Mouse (Mus musculus) limb, embryonic 15.5 days (tissue): Measurements from ENCODE around the gene Pradc1. TPM values are rescaled to one million over a fixed set of nuclear protein-coding genes. Genes with fewer than 3 reads are reported as not detected.

Source experiments
- ATAC-seq: fragments of 200-750 bp; cut with Nextera tagmentation; 2 replicates; pipeline ENCODE4 v1.8.0; 2017; ENCODE audit warnings: low read depth, moderate TSS enrichment; ENCODE audit not compliant: insufficient number of reproducible peaks, low FRiP score, low TSS enrichment
- H3K27ac ChIP-seq: fragments of 300-500 bp; sonication (generic); 2 replicates; pipeline ENCODE4 v1.5.1; 2015; ENCODE audit warnings: moderate library complexity, mild to moderate bottlenecking, inconsistent platforms
- H3K27me3 ChIP-seq: fragments of 300-500 bp; sonication (generic); 2 replicates; pipeline ENCODE4 v1.6.1; 2015; ENCODE audit warnings: inconsistent platforms
- H3K36me3 ChIP-seq: fragments of 300-500 bp; sonication (generic); 2 replicates; pipeline ENCODE4 v1.6.1; 2015; ENCODE audit warnings: inconsistent platforms
- H3K4me1 ChIP-seq: fragments of 300-500 bp; sonication (generic); 2 replicates; pipeline ENCODE4 v1.6.1; 2015; ENCODE audit warnings: inconsistent platforms
- H3K4me2 ChIP-seq: fragments of 300-500 bp; sonication (generic); 2 replicates; pipeline ENCODE4 v1.6.1; 2015; ENCODE audit warnings: mild to moderate bottlenecking, inconsistent platforms
- H3K4me3 ChIP-seq: fragments of 300-500 bp; sonication (generic); 2 replicates; pipeline ENCODE4 v1.5.1; 2015; ENCODE audit warnings: mild to moderate bottlenecking, inconsistent platforms
- H3K9ac ChIP-seq: fragments of 300-500 bp; sonication (generic); 2 replicates; pipeline ENCODE4 v1.6.1; 2015; ENCODE audit warnings: inconsistent platforms
- H3K9me3 ChIP-seq: fragments of 300-500 bp; sonication (generic); 2 replicates; pipeline ENCODE4 v1.6.1; 2016; ENCODE audit warnings: inconsistent platforms
- WGBS: fragments of 180-500 bp; shearing (Covaris S2); methylation state at CpG from one replicate; pipeline ENCODE4 v1.1.7; 2015; 5-methylcytosine and 5-hydroxymethylcytosine counted together
- polyA plus RNA-seq: library from polyadenylated mRNA; unstranded; fragments of >200 nt; fragmentation: Nextera tagmentation; extraction: Ambion mirVana; gene quantifications from 2 replicates; pipeline ENCODE4 v1.2.1, GENCODE M21; 2015

Gene Pradc1
- 37.2 and 38.3 TPM in 2 replicates for polyA plus RNA-seq

- H3K4me2 ChIP-seq = peak within 1 kb of the TSS; percentile 96
- H3K27me3 ChIP-seq = no peaks in the 10 kb centered on the region
- peak within 1 kb of the TSS; percentile 93 for H3K27ac ChIP-seq
- peaks cover 39% of the 10 kb centered on the region for H3K4me1 ChIP-seq
- peak; percentile 89 for ATAC-seq
- under 1% methylated on average over 54 of the region's 54 CpGs for WGBS
- H3K4me3 ChIP-seq = peak within 1 kb of the TSS; percentile 81
- no peaks in the 10 kb centered on the region for H3K9me3 ChIP-seq
- peak within 1 kb of the TSS; percentile 78 for H3K9ac ChIP-seq
- H3K36me3 ChIP-seq = peaks cover 8% of the 10 kb centered on the region
Observed at GRCm38 (mm10) chr6:85451664-85452410, at the start of gene Pradc1. Gene Pradc1, minus strand, starts transcription at chr6:85451970.

- H3K9me3 ChIP-seq = no peaks in the 10 kb centered on the region
- ATAC-seq = no peak
- peaks cover 39% of the 10 kb centered on the region for H3K27me3 ChIP-seq
- H3K9ac ChIP-seq = no peak overlapping the region
- no peak overlapping the region for H3K4me3 ChIP-seq
- H3K27ac ChIP-seq = no peak overlapping the region
- WGBS = 51% methylated on average over 1 of the region's 1 CpGs
- no peak overlapping the region for H3K4me2 ChIP-seq
- peaks cover 17% of the 10 kb centered on the region for H3K4me1 ChIP-seq
- no peaks in the 10 kb centered on the region for H3K36me3 ChIP-seq
Observed at GRCm38 (mm10) chr6:85500416-85500815, 48.6 kb upstream of the Pradc1 start.

GRCm38 (mm10) chr6:85498147-85498546 lies 46.4 kb upstream of the Pradc1 start:
- H3K9me3 ChIP-seq = no peaks in the 10 kb centered on the region; the same call in 1 of the 2 replicates
- H3K4me2 ChIP-seq = no peak overlapping the region
- H3K9ac ChIP-seq = no peak overlapping the region
- H3K4me1 ChIP-seq = peaks cover 16% of the 10 kb centered on the region
- no peaks in the 10 kb centered on the region for H3K36me3 ChIP-seq
- no peak overlapping the region for H3K4me3 ChIP-seq
- 62% methylated on average over 9 of the region's 9 CpGs for WGBS
- peaks cover 16% of the 10 kb centered on the region for H3K27me3 ChIP-seq
- no peak for ATAC-seq
- no peak overlapping the region for H3K27ac ChIP-seq

- no peaks in the 10 kb centered on the region for H3K36me3 ChIP-seq
- no peak overlapping the region for H3K4me2 ChIP-seq
- no peaks in the 10 kb centered on the region; the same call in 1 of the 2 replicates for H3K9me3 ChIP-seq
- no peak overlapping the region for H3K27ac ChIP-seq
- peaks cover 5% of the 10 kb centered on the region; the same call in 1 of the 2 replicates for H3K27me3 ChIP-seq
- H3K9ac ChIP-seq = no peak overlapping the region
- ATAC-seq = no peak
- H3K4me1 ChIP-seq = peaks cover 4% of the 10 kb centered on the region
- H3K4me3 ChIP-seq = no peak overlapping the region
Observed at GRCm38 (mm10) chr6:85496976-85497375, 45.2 kb upstream of the Pradc1 start.

- H3K27ac ChIP-seq = no peak overlapping the region
- H3K9ac ChIP-seq = no peak overlapping the region
- 0 out of 2 replicates have a peak, but pooled peaks cover 2% of the 10 kb centered on the region for H3K4me1 ChIP-seq
- no peaks in the 10 kb centered on the region; the same call in 1 of the 2 replicates for H3K9me3 ChIP-seq
- 24% methylated on average over 3 of the region's 3 CpGs for WGBS
- no peaks in the 10 kb centered on the region for H3K36me3 ChIP-seq
- ATAC-seq = no peak
- H3K4me3 ChIP-seq = no peak overlapping the region
- H3K27me3 ChIP-seq = peaks cover 16% of the 10 kb centered on the region
- no peak overlapping the region for H3K4me2 ChIP-seq
Observed at GRCm38 (mm10) chr6:85491606-85492005, 39.8 kb upstream of the Pradc1 start.

GRCm38 (mm10) chr6:85490252-85490651 lies 38.5 kb upstream of the Pradc1 start:
- no peak overlapping the region for H3K27ac ChIP-seq
- H3K36me3 ChIP-seq = no peaks in the 10 kb centered on the region
- H3K4me2 ChIP-seq = no peak overlapping the region
- WGBS = 79% methylated on average over 4 of the region's 4 CpGs
- H3K4me1 ChIP-seq = 0 out of 2 replicates have a peak, but pooled peaks cover 2% of the 10 kb centered on the region
- no peaks in the 10 kb centered on the region; the same call in 1 of the 2 replicates for H3K9me3 ChIP-seq
- no peak overlapping the region for H3K4me3 ChIP-seq
- no peak for ATAC-seq
- H3K27me3 ChIP-seq = peaks cover 30% of the 10 kb centered on the region
- no peak overlapping the region for H3K9ac ChIP-seq

GRCm38 (mm10) chr6:85489717-85490116 lies 37.9 kb upstream of the Pradc1 start:
- Histone ChIP-seq H3K27ac (no peak overlapping the region), H3K9me3 (no peaks in the 10 kb centered on the region; the same call in 1 of the 2 replicates), H3K4me3 (no peak overlapping the region), H3K27me3 (peaks cover 35% of the 10 kb centered on the region), H3K36me3 (no peaks in the 10 kb centered on the region), H3K4me1 (peaks cover 4% of the 10 kb centered on the region), H3K9ac (no peak overlapping the region), H3K4me2 (no peak overlapping the region)
- WGBS = 72% methylated on average over 3 of the region's 3 CpGs
- ATAC-seq = no peak

- peaks cover 47% of the 10 kb centered on the region for H3K27me3 ChIP-seq
- no peak overlapping the region for H3K27ac ChIP-seq
- 81% methylated on average over 4 of the region's 4 CpGs for WGBS
- no peak overlapping the region for H3K9ac ChIP-seq
- no peak overlapping the region for H3K4me3 ChIP-seq
- no peak overlapping the region for H3K4me2 ChIP-seq
- peaks cover 16% of the 10 kb centered on the region for H3K4me1 ChIP-seq
- no peaks in the 10 kb centered on the region for H3K36me3 ChIP-seq
- no peak for ATAC-seq
- H3K9me3 ChIP-seq = no peaks in the 10 kb centered on the region; the same call in 1 of the 2 replicates
Observed at GRCm38 (mm10) chr6:85488510-85488909, 36.7 kb upstream of the Pradc1 start.

GRCm38 (mm10) chr6:85485738-85486137 lies 34.0 kb upstream of the Pradc1 start:
- ATAC-seq = no peak
- WGBS = 57% methylated on average over 2 of the region's 2 CpGs

GRCm38 (mm10) chr6:85483843-85484721 lies 32.3 kb upstream of the Pradc1 start:
- Histone ChIP-seq H3K4me3 (peak overlapping the region; percentile 39), H3K9ac (no peak overlapping the region), H3K27ac (no peak overlapping the region), H3K4me1 (peaks cover 13% of the 10 kb centered on the region), H3K27me3 (peaks cover 78% of the 10 kb centered on the region), H3K4me2 (peak overlapping the region; percentile 62), H3K36me3 (no peaks in the 10 kb centered on the region), H3K9me3 (no peaks in the 10 kb centered on the region)
- ATAC-seq = no peak
- WGBS = 2% methylated on average over 92 of the region's 92 CpGs

More at GRCm38 (mm10) chr6:85485738-85486137, 34.0 kb upstream of the Pradc1 start:
- Histone ChIP-seq H3K4me1 (peaks cover 13% of the 10 kb centered on the region), H3K27ac (no peak overlapping the region), H3K4me2 (no peak overlapping the region), H3K9me3 (no peaks in the 10 kb centered on the region), H3K36me3 (no peaks in the 10 kb centered on the region), H3K9ac (no peak overlapping the region), H3K4me3 (no peak overlapping the region), H3K27me3 (peaks cover 62% of the 10 kb centered on the region)

- Histone ChIP-seq H3K4me3 (no peak overlapping the region), H3K9me3 (no peaks in the 10 kb centered on the region), H3K27ac (no peak overlapping the region), H3K9ac (no peak overlapping the region), H3K36me3 (no peaks in the 10 kb centered on the region), H3K27me3 (peaks cover 66% of the 10 kb centered on the region), H3K4me1 (peaks cover 13% of the 10 kb centered on the region), H3K4me2 (no peak overlapping the region)
- WGBS = 64% methylated on average over 16 of the region's 16 CpGs
- ATAC-seq = no peak
Observed at GRCm38 (mm10) chr6:85480685-85481084, 28.9 kb upstream of the Pradc1 start.

- Histone ChIP-seq H3K4me3 (no peak overlapping the region), H3K27ac (no peak overlapping the region), H3K36me3 (no peaks in the 10 kb centered on the region), H3K4me1 (peaks cover 13% of the 10 kb centered on the region), H3K27me3 (peaks cover 59% of the 10 kb centered on the region), H3K9me3 (no peaks in the 10 kb centered on the region), H3K9ac (no peak overlapping the region), H3K4me2 (no peak overlapping the region)
- WGBS = 78% methylated on average over 5 of the region's 5 CpGs
- ATAC-seq = no peak
Observed at GRCm38 (mm10) chr6:85479979-85480378, 28.2 kb upstream of the Pradc1 start.
